Mouse (Mus musculus) liver, postnatal 0 days (tissue): Measurements from ENCODE around the gene Htr6. TPM values are rescaled to one million over a fixed set of nuclear protein-coding genes. Genes with fewer than 3 reads are reported as not detected.

Source experiments
- ATAC-seq: fragments of 200-750 bp; cut with Nextera tagmentation; 2 replicates; pipeline ENCODE4 v1.8.0; 2017; ENCODE audit warnings: mild to moderate bottlenecking, moderate library complexity
- DNase-seq: peaks from one replicate; pipeline ENCODE4 v3.0.0-alpha.2; 2016
- H3K27ac ChIP-seq: fragments of 300-500 bp; sonication (generic); 2 replicates; pipeline ENCODE4 v1.5.1; 2014; ENCODE audit warnings: antibody characterized with exemption, moderate library complexity, mild to moderate bottlenecking, low read depth
- H3K27me3 ChIP-seq: fragments of 300-500 bp; sonication (generic); 2 replicates; pipeline ENCODE4 v1.6.1; 2014; ENCODE audit warnings: low read length, control low read depth, mixed read lengths; ENCODE audit not compliant: insufficient read depth
- H3K36me3 ChIP-seq: fragments of 300-500 bp; sonication (generic); replicated peaks from 2 replicates; pipeline ENCODE4 v1.6.1; 2014; ENCODE audit warnings: mild to moderate bottlenecking, control low read depth, low read length, moderate library complexity, mixed read lengths; ENCODE audit not compliant: insufficient read depth
- H3K4me1 ChIP-seq: fragments of 300-500 bp; sonication (generic); 2 replicates; pipeline ENCODE4 v1.6.1; 2014; ENCODE audit warnings: antibody characterized with exemption, mild to moderate bottlenecking, control low read depth; ENCODE audit not compliant: insufficient read depth
- H3K4me2 ChIP-seq: fragments of 300-500 bp; sonication (generic); 2 replicates; pipeline ENCODE4 v1.6.1; 2014; ENCODE audit warnings: low read depth, mild to moderate bottlenecking, low read length, moderate library complexity, mixed read lengths
- H3K4me3 ChIP-seq: fragments of 300-500 bp; sonication (generic); 2 replicates; pipeline ENCODE4 v1.5.1; 2014; ENCODE audit warnings: low read depth, low read length
- H3K9ac ChIP-seq: fragments of 300-500 bp; sonication (generic); replicated peaks from 2 replicates; pipeline ENCODE4 v1.6.1; 2014; ENCODE audit warnings: mild to moderate bottlenecking, moderate library complexity
- H3K9me3 ChIP-seq: fragments of 300-500 bp; sonication (generic); 2 replicates; pipeline ENCODE4 v1.6.1; 2016; ENCODE audit warnings: mild to moderate bottlenecking, control low read depth, low read length, mixed read lengths
- CTCF ChIP-seq: sonication (generic); IDR thresholded peaks from 2 replicates; pipeline ENCODE4 v1.5.1; 2016; ENCODE audit warnings: antibody characterized with exemption, low read depth
- EP300 ChIP-seq: IDR thresholded peaks from 2 replicates; pipeline ENCODE4 v1.6.1; 2016; ENCODE audit warnings: antibody characterized with exemption, low read depth, mild to moderate bottlenecking
- WGBS: fragments of 180-500 bp; shearing (Covaris S2); extraction: QIAGEN DNeasy Blood & Tissue Kit; methylation state at CpG from one replicate; pipeline ENCODE4 v1.1.7; 2014; ENCODE audit not compliant: insufficient replicate concordance; 5-methylcytosine and 5-hydroxymethylcytosine counted together
- polyA plus RNA-seq: library from polyadenylated mRNA; unstranded; fragments of >200 nt; fragmentation: Nextera tagmentation; extraction: Ambion mirVana; gene quantifications from 2 replicates; pipeline ENCODE4 v1.2.1, GENCODE M21; 2015

Htr6 gene
- polyA plus RNA-seq, 1 experiment from 2014 or later, result not detected

DNA sequence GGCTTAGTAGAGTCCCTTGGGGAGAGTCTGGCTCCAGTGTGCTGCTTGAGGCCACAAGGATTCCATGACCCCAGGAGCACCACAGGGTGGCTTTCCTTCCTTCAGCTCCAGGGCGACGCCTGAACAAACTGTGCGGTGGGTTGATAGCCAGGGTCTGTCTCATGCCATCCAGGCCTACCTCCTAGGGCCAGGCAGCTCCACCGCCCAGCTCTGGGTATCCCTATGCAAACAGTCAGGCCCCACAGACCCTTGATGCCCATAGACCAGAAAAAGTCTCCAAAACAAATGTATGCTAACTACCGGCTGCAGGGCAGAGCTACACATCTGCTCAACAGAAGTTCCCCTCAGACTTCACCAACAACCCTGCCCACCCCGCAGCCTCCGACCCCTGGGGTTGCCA is 15.7 kb upstream of the Htr6 start:
- TF ChIP-seq EP300, result no peak
- peaks cover 10% of the 10 kb centered on the region for H3K4me1 ChIP-seq
- H3K9ac ChIP-seq, result no peak overlapping the region

DNA sequence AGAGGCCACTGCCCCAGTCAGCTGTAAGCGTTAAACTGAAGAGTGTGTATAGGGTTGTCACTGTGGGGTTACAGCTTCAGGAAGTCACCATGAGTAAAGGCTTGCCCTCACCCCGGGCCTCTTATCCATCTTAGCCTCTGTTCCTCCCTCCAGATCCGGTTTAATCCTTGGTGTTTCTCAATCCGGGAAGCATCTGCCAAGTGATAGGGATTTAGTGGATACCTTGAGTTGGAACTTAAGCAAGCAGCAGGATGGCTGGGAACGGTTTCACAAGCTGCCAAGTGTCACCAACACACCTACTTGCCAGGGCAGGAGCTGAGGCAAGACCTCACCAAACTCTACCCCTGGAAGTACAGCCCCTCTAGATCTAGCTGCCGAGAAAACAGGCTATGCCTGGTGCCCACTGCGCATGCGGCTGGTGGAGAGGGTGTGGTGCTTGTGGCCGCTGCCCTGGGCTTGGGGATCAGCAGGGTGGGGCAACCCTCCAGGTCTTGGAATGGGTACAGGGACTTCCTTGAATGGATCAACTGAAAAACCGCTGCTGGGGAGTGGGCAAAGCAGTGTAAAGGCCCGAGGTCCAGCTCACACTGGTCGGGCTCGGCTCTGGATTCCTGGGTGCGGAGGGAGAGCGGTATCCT is 15.1 kb upstream of the Htr6 start:
- TF ChIP-seq EP300, result no peak
- no peak overlapping the region for H3K4me3 ChIP-seq

More for the DNA sequence above, 15.7 kb upstream of the Htr6 start:
- ATAC-seq, result no peak
- no peak for DNase-seq
- Histone ChIP-seq H3K27me3 (peaks cover 44% of the 10 kb centered on the region), H3K36me3 (no peaks in the 10 kb centered on the region), H3K27ac (no peak overlapping the region), H3K4me2 (no peak overlapping the region), H3K4me3 (no peak overlapping the region), H3K9me3 (peaks cover 5% of the 10 kb centered on the region)
- 60% methylated on average over 7 of the region's 7 CpGs for WGBS

DNA sequence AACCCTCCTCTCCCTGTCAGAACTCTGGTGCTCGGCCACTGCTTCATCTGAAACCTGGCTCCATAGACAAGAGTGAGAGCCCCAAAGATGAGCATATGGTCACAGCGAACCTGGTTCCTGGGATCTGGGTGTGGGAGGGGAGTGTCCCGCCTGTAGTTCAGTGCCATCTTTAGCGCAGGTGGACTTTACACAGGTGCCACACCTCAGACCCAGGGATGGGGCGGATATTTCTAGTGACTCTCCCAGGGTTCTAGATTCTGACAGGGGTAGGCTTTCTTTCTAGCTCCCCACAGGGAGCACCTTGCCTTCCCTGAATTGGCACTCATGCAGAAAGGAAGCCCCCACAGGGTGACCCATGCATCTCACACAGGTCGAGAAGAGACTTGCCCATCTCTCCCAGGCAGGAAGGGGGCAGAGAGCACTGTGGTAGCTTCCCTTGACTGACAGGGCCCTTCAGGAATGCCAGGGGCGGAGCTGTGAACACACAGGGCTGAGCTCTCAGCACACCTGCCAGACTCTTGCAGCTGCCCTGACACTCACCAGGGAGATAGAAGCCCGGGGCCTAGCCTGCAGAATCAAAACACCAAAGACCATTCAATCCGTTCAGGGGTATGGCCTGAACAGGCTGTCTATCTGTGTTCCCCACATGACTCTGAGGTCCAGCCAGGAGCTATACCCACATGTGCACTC is 13.8 kb upstream of the Htr6 start:
- Histone ChIP-seq H3K9me3 (no peaks in the 10 kb centered on the region), H3K4me1 (peaks cover 10% of the 10 kb centered on the region), H3K4me2 (no peak overlapping the region), H3K9ac (no peak overlapping the region), H3K27me3 (peaks cover 40% of the 10 kb centered on the region), H3K4me3 (no peak overlapping the region), H3K36me3 (no peaks in the 10 kb centered on the region), H3K27ac (no peak overlapping the region)
- WGBS, result 62% methylated on average over 9 of the region's 9 CpGs
- DNase-seq, result no peak
- TF ChIP-seq EP300 (no peak), CTCF (no peak)
- no peak for ATAC-seq

More for the DNA sequence above, 15.1 kb upstream of the Htr6 start:
- 53% methylated on average over 15 of the region's 15 CpGs for WGBS
- no peak overlapping the region for H3K4me2 ChIP-seq
- H3K9ac ChIP-seq, result no peak overlapping the region
- no peak for ATAC-seq
- H3K27me3 ChIP-seq, result peaks cover 44% of the 10 kb centered on the region
- DNase-seq, result no peak
- no peak overlapping the region for H3K27ac ChIP-seq
- peaks cover 5% of the 10 kb centered on the region for H3K9me3 ChIP-seq
- no peaks in the 10 kb centered on the region for H3K36me3 ChIP-seq
- peaks cover 10% of the 10 kb centered on the region for H3K4me1 ChIP-seq

DNA sequence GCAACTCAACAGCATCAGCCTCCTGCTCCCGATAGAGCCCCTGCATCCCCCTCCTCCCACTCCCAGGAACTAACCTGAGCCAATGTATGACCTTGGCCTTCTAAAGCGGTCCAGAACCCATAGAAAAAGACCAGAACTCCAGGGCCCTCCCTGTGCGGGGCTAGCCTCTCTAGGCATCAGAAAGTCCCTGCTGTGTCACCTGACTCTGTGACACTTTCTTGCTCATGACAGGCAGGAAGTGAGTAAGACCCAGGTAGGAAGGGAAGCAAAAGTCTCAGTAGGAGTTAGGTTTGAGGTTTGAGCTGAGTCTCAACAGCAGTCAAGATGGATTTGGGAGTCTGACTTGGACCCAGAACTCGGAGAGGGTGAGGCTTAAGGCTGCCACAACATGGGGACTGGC is 11.6 kb upstream of the Htr6 start:
- H3K4me1 ChIP-seq, result peaks cover 3% of the 10 kb centered on the region; the same call in 1 of the 2 replicates
- no peak overlapping the region for H3K9ac ChIP-seq
- peaks cover 24% of the 10 kb centered on the region for H3K27me3 ChIP-seq
- no peaks in the 10 kb centered on the region for H3K36me3 ChIP-seq
- H3K27ac ChIP-seq, result no peak overlapping the region
- H3K9me3 ChIP-seq, result no peaks in the 10 kb centered on the region
- 57% methylated on average over 4 of the region's 4 CpGs for WGBS
- no peak for DNase-seq
- H3K4me2 ChIP-seq, result no peak overlapping the region
- ATAC-seq, result no peak
- TF ChIP-seq CTCF (no peak), EP300 (no peak)
- no peak overlapping the region for H3K4me3 ChIP-seq

DNA sequence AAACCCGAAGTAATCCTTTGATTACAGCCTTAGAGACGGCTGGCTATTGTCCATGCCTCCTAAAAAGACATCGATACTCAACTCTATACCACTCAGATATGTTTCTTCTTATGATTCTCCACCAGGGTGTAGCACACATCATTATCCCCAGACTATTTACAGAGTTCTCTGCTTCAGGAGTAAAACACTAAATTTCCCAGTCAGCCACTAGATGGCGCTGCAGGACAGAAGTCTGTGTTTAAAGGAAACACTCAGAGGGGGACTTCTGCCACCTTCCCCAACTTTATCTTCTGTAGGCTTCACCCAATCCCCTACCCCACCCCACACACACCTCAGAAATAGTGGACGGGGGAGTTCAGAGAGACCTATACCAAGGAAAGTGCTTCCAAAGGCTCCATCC is 10.7 kb upstream of the Htr6 start:
- H3K4me2 ChIP-seq, result no peak overlapping the region
- DNase-seq (peak; percentile 85), ATAC-seq (peak; percentile 45)
- H3K36me3 ChIP-seq, result no peaks in the 10 kb centered on the region
- no peak overlapping the region for H3K9ac ChIP-seq
- no peak overlapping the region for H3K27ac ChIP-seq
- WGBS, result 14% methylated on average over 5 of the region's 5 CpGs
- peaks cover 14% of the 10 kb centered on the region for H3K27me3 ChIP-seq
- no peaks in the 10 kb centered on the region for H3K4me1 ChIP-seq
- TF ChIP-seq CTCF (peak; percentile 93), EP300 (no peak)
- H3K9me3 ChIP-seq, result no peaks in the 10 kb centered on the region
- H3K4me3 ChIP-seq, result no peak overlapping the region

DNA sequence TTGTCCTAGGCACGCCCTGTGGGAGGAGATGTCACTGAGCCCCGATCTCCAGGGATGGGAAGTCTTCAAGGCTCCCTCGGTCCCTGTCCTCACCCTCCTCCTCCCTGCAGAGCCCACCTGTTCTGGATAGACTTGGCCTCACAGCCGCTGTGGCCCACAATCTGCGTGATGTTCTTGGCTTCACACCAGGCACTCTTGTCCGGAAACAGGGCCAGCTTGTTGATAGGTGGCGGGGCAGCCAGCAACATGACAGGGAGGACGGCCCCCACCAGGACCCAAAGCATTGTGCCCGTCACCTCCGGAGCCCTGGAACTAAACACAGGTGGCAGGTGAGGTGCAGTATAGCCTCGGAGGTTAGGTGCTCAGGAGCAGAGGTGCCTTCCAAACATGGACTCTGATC is 10.0 kb upstream of the Htr6 start:
- H3K27me3 ChIP-seq, result peaks cover 7% of the 10 kb centered on the region; the same call in 1 of the 2 replicates
- H3K9ac ChIP-seq, result no peak overlapping the region
- H3K27ac ChIP-seq, result no peak overlapping the region
- no peaks in the 10 kb centered on the region for H3K36me3 ChIP-seq
- H3K4me2 ChIP-seq, result no peak overlapping the region
- no peak overlapping the region for H3K4me3 ChIP-seq
- H3K4me1 ChIP-seq, result no peaks in the 10 kb centered on the region
- no peak for TF ChIP-seq EP300
- no peak for TF ChIP-seq CTCF
- no peak for DNase-seq
- 61% methylated on average over 11 of the region's 11 CpGs for WGBS
- no peak for ATAC-seq
- H3K9me3 ChIP-seq, result no peaks in the 10 kb centered on the region
